Mouse (Mus musculus): ENCODE measurements around the gene Rcor1.

- TF ChIP-seq CTCF (IDR thresholded peaks at IDR 0.05; ENCODE audit: control insufficient read depth, insufficient read depth, low read length) (no peak), POLR2A (IDR thresholded peaks at IDR 0.05; ENCODE audit: borderline replicate concordance, control insufficient read depth, low read depth, low read length) (no peak)
Measured at GRCm38 (mm10) chr12:111008500-111009490, 30.4 kb upstream of the Rcor1 start.

Measured in bone marrow, adult 2 months (tissue).